Mouse (Mus musculus) heart, postnatal 0 days (tissue): ENCODE measurements at regions not wholly inside any gene's neighbourhood (a gene's known extent, or its start where the extent isn't known, plus 50 kb on each side); places are given as distances from the start of the nearest gene placed in this dataset.

ENCODE experiments used
- CTCF ChIP-seq: IDR thresholded peaks from 2 replicates; pipeline ENCODE4 v1.5.1; 2016; ENCODE audit warnings: antibody characterized with exemption, control low read depth, low read depth
- EP300 ChIP-seq: IDR thresholded peaks from 2 replicates; pipeline ENCODE4 v1.6.1; 2016; ENCODE audit warnings: antibody characterized with exemption, low read depth

DNA sequence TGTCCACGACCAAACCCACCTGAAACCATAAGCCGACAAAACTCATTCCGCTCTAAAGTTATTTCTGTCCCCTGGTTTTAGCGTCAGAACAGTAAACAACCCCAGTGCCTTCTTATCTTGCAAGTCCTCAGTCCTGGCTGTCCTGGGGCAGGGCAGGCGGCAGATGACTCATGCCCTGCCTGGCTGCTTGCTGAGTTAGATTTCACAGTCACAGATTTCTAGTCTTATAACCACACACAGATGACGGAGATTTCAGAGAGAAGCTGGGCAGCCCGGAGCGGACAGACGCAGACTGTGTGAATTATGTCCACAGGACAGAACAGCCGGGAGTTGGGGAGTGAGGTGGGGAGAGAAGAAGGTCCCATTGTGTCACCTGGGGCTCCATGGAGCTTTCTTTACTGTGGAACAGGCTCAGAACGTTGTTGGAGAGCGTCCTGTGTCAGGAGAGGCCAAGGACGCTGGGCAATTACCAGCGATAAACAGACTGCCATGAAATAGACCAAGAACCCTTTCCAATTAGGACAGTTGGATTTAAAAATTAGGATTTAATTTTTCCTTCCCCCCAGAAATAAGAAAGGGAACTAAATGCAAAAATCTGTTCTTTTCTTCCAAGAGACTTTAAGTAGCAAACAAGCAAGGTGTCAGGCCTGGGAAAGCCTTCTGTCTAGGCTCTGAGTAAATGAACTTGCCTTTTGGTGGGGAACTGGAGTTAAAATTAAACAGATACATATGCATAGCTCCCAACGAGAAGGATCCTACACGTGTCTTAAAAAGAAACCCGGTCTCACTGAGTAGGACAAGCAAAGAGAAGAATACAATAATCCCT, 87.8 kb upstream of the Npas2 start:
- TF ChIP-seq EP300, result no peak
- no peak for TF ChIP-seq CTCF
